Mouse (Mus musculus) bone marrow macrophage, adult 2 months (primary cell): ENCODE results near the gene Ahcyl2. TPM values are rescaled to one million over a fixed set of nuclear protein-coding genes. Genes with fewer than 3 reads are reported as not detected.

Source experiments
- H3K27ac ChIP-seq: 2 replicates; pipeline ENCODE4 v1.5.1; 2012; ENCODE audit warnings: low read depth, low read length; ENCODE audit not compliant: insufficient read depth
- H3K4me1 ChIP-seq: 2 replicates; pipeline ENCODE4 v1.6.1; 2012; ENCODE audit warnings: low read length; ENCODE audit not compliant: control insufficient read depth, insufficient read depth
- H3K4me3 ChIP-seq: 2 replicates; pipeline ENCODE4 v1.5.1; 2012; ENCODE audit warnings: mild to moderate bottlenecking, low read length, moderate library complexity; ENCODE audit not compliant: insufficient read depth
- CTCF ChIP-seq: IDR thresholded peaks from 2 replicates; pipeline ENCODE4 v1.5.1; 2012; ENCODE audit warnings: low read depth, mild to moderate bottlenecking, low read length, moderate library complexity
- POLR2A ChIP-seq: IDR thresholded peaks from 2 replicates; pipeline ENCODE4 v1.6.1; 2012; ENCODE audit warnings: mild to moderate bottlenecking, low read depth, low read length, borderline replicate concordance
- polyA plus RNA-seq: library from polyadenylated mRNA; stranded (reverse); fragments of >200 nt; gene quantifications from 2 replicates; pipeline ENCODE4 v1.2.4, GENCODE M21; 2012; ENCODE audit not compliant: missing spikeins, insufficient read depth, insufficient read length

The Ahcyl2 gene
- polyA plus RNA-seq = 30.6 and 37.8 TPM in 2 replicates

- Histone ChIP-seq H3K4me1 (peaks cover 24% of the 10 kb centered on the region), H3K27ac (peak within 1 kb of the TSS; percentile 78), H3K4me3 (peak within 1 kb of the TSS; percentile 88)
- TF ChIP-seq POLR2A = no peak
- TF ChIP-seq CTCF = no peak
Measured at GRCm38 (mm10) chr6:29767813-29768660, at the start of gene Ahcyl2. Gene Ahcyl2 (plus strand): TSS chr6:29768011.

GRCm38 (mm10) chr6:29718894-29719329 is 48.9 kb upstream of the Ahcyl2 start:
- Histone ChIP-seq H3K4me3 (no peak overlapping the region), H3K27ac (no peak overlapping the region), H3K4me1 (no peaks in the 10 kb centered on the region)
- TF ChIP-seq POLR2A (no peak), CTCF (no peak)

- Histone ChIP-seq H3K4me3 (no peak overlapping the region), H3K27ac (no peak overlapping the region), H3K4me1 (no peaks in the 10 kb centered on the region)
- TF ChIP-seq CTCF = no peak
- TF ChIP-seq POLR2A = no peak
Measured at GRCm38 (mm10) chr6:29721890-29722289, 45.9 kb upstream of the Ahcyl2 start.

- Histone ChIP-seq H3K4me3 (no peak overlapping the region), H3K27ac (no peak overlapping the region), H3K4me1 (peaks cover 7% of the 10 kb centered on the region; the same call in 1 of the 2 replicates)
- TF ChIP-seq CTCF (no peak), POLR2A (no peak)
Measured at GRCm38 (mm10) chr6:29726576-29727200, 41.1 kb upstream of the Ahcyl2 start.

- no peak overlapping the region for H3K27ac ChIP-seq
- H3K4me3 ChIP-seq = no peak overlapping the region
- no peak for TF ChIP-seq POLR2A
- TF ChIP-seq CTCF = no peak
- H3K4me1 ChIP-seq = peaks cover 7% of the 10 kb centered on the region; the same call in 1 of the 2 replicates
Measured at GRCm38 (mm10) chr6:29728035-29728434, 39.8 kb upstream of the Ahcyl2 start.

GRCm38 (mm10) chr6:29729491-29729890 is 38.3 kb upstream of the Ahcyl2 start:
- TF ChIP-seq CTCF (no peak), POLR2A (no peak)
- H3K27ac ChIP-seq = no peak overlapping the region
- H3K4me1 ChIP-seq = peaks cover 7% of the 10 kb centered on the region; the same call in 1 of the 2 replicates
- H3K4me3 ChIP-seq = no peak overlapping the region

- Histone ChIP-seq H3K27ac (no peak within 1 kb of the TSS), H3K4me1 (0 out of 2 replicates have a peak, but pooled peaks cover 3% of the 10 kb centered on the region), H3K4me3 (peak within 1 kb of the TSS; percentile 74)
- no peak for TF ChIP-seq POLR2A
- TF ChIP-seq CTCF = no peak
Measured at GRCm38 (mm10) chr6:29735336-29735688, 32.5 kb upstream of the Ahcyl2 start, which contains the start of gene Smo. Gene Smo (plus strand): TSS chr6:29735503.

GRCm38 (mm10) chr6:29735689-29736451 is 31.9 kb upstream of the Ahcyl2 start:
- Histone ChIP-seq H3K4me3 (peak overlapping the region; percentile 74), H3K4me1 (0 out of 2 replicates have a peak, but pooled peaks cover 3% of the 10 kb centered on the region), H3K27ac (no peak overlapping the region)
- TF ChIP-seq CTCF (no peak), POLR2A (no peak)

GRCm38 (mm10) chr6:29736610-29737458 is 31.0 kb upstream of the Ahcyl2 start:
- H3K4me3 ChIP-seq = peak overlapping the region; percentile 74
- no peak overlapping the region for H3K27ac ChIP-seq
- no peak for TF ChIP-seq POLR2A
- no peak for TF ChIP-seq CTCF
- H3K4me1 ChIP-seq = 0 out of 2 replicates have a peak, but pooled peaks cover 3% of the 10 kb centered on the region
